Mouse (Mus musculus): ENCODE data around the gene Tmem179.

GRCm38 (mm10) chr12:112498683-112499082, 17.9 kb downstream of the Tmem179 start:
- no peak for TF ChIP-seq EP300 (IDR thresholded peaks at IDR 0.05; ENCODE audit: insufficient read depth, low read depth, low read length)
- peak; percentile 48 for TF ChIP-seq CTCF (IDR thresholded peaks at IDR 0.05; ENCODE audit: low read depth, low read length)
- no peak for TF ChIP-seq POLR2A (IDR thresholded peaks at IDR 0.05; ENCODE audit: insufficient read depth, low read length)

Measured in ES-Bruce4 (cell line).